Mouse (Mus musculus): ENCODE measurements at regions not wholly inside any gene's neighbourhood (a gene's known extent, or its start where the extent isn't known, plus 50 kb on each side); places are given as distances from the start of the nearest gene placed in this dataset.
"Not testable (repeated sequence)": the region's sequence is repeated elsewhere in the genome, so short reads cannot be mapped to it uniquely, and the experiment has no call there.

DNA sequence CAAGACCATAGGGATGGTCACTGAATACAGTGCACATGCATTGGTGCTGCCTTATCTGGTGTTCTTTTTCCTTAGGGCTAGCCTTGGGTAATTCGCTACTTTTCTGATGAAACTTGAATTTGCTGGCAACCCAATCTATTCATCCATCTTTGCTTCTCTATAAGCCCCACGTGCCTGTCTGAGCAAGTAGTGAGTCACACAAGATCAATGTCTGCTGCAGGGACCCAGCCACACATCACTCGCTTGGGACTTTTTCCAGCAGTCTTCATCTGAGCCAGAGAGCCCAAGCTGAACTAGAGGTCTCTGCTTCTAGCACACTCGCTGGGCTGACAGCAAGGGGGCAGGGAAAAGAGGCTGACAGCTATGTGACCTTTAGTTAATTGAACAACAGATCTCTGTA is 464.3 kb upstream of the Nmur2 start:
- no peak for DNase-seq (ENCODE audit: low spot score in 2 of 2)

DNA sequence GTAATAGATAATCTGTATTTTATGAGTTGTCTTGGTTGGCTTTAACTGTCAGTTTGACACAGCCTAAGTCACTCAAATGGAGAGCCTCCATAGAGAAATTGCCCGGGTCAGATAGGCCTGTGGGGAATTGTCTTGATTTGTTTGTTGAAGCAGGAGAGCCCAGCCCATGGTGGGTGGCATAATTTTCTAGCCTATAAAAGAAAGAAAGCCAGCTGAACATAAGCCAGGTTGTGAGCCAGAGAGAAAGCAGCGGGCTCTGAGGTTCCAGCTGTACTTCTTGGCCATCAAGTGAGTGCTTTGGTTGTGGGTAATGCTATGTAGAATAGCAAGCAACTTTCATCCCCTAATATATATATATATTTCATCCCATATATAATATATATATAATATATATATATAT is 474.1 kb upstream of the Nmur2 start:
- DNase-seq (ENCODE audit: low spot score in 2 of 2) = no peak

DNA sequence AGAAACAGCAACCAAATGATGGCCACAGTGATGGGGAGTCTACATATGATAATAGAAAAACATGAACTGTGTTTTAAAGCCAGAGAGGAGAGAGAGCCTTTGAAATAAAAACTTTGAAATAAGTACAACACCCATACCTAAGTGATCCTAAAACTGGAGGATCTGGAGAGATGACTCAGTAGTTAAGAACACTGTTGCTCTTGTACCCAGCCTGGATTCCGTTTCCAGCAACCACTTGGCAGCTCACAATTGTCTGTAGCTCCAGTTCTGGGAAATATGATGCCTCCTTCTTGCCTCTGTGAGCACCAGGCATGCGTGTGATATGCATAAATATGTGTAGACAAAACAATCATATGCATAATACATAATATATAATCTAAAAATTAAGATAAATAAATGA is 477.7 kb upstream of the Nmur2 start:
- DNase-seq (ENCODE audit: low spot score in 2 of 2) = no peak

DNA sequence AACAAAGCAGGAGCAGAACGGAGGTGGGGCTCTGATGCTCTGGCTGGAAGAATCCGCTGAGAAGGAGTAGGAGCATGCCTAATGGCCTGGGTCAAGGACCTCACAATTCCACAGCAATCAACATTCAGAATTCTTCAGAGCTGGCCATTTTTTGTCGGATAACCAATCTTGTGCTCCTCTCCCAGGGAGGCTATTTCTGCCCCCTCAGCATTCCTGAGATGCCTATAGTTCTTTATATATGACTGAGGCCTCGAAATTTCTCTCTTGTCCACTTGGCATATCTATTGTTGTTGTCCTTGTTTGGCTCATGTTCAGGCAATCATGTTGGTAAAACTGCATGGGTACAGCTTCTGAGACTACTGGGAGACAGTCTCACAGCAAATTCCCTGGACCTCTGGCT is 460.5 kb upstream of the Gria1 start:
- no peak for DNase-seq (ENCODE audit: low spot score in 2 of 2)

DNA sequence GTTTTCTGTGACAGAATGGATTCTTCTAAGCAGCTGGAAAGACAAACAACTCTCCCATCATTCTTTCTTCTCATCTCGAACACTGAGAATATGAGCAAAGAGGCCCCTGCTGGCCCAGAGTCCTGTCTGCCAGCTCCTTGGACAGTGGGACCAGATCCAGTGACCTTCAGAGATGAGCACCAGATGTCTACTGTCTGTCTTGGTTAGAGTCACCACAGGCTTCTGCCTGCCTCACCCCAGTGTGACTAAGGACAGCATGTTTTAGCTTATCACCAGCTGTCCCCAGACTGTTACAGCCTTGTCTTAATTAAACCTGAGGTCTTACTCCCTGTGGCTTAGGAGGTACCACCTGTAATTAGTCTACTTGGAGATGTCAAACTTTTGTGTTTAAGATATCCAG is 454.9 kb upstream of the Gria1 start:
- DNase-seq (ENCODE audit: low spot score in 2 of 2) = no peak

DNA sequence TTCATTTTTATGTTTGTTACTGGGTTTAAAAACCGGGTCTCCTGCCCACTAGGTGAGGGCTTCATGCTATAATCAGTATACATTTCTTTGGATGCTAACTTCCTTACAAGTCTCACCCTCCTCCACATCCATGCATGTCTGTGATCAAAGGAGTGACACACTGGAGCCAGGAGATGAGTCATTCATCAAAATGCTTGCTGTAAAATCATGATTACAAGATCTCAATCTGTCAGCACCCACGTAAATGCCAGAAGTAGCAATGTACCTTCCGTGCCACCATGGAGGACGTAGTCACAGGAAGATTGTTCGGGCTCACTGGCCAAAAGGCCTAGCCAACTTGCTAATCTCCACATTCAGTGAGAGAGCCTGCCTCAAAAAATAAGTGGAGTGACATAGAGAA is 431.2 kb upstream of the Gria1 start:
- peak in 1 of 2 experiments; percentile 34 for DNase-seq (ENCODE audit: low spot score in 2 of 2)

DNA sequence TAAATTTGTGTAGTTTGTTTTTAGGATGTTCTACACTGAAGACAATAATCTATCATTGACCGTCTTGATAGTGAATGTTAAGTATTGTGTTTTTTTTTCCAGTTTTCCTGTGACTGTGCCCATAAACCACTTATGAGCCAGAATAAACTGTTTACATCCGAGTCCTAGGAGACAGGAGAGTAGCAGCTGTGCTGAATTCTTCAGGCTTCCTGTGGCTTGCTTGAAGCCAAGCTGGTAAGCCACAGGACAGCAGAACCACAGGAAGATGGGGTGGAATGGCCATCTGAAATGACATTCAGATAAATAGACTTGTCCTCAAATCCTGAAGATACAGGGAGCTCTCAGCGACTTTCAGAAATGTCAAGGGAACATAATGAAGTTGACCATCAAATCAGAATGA is 428.1 kb upstream of the Gria1 start:
- DNase-seq (ENCODE audit: low spot score in 2 of 2) = no peak

DNA sequence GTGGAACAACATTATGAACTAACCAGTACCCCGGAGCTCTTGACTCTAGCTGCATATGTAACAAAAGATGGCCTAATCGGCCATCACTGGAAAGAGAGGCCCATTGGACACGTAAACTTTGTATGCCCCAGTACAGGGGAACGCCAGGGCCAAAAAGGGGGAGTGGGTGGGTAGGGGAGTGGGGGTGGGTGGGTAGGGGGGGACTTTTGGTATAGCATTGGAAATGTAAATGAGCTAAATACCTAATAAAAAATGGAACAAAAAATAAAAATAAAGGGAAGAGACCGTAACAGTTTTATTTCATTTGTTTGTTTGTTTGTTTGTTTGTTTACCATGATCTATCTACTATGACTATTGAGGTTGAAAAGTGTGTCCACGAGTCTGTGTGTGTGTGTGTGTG is 417.8 kb upstream of the Gria1 start:
- not testable (repeated sequence) for DNase-seq (ENCODE audit: low spot score in 2 of 2)

DNA sequence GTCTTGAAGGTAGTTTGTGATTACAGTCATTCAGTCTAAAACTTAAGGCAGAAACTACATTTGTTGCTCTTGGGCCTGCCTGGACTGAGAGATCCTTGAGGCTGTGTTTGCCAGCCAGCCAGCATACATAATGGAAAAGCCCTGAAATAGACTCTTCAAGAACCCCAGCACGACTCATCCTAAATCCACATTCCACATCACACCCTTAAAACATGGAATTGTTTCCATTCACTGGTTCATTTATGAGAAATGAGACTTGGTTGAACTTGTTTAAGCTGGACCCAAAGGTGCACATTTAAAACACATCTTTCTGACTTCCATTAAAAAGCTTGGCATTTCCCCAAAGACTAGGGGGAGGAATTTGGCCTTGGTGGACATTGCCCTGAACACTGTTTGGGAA is 407.4 kb upstream of the Gria1 start:
- no peak for DNase-seq (ENCODE audit: low spot score in 2 of 2)

DNA sequence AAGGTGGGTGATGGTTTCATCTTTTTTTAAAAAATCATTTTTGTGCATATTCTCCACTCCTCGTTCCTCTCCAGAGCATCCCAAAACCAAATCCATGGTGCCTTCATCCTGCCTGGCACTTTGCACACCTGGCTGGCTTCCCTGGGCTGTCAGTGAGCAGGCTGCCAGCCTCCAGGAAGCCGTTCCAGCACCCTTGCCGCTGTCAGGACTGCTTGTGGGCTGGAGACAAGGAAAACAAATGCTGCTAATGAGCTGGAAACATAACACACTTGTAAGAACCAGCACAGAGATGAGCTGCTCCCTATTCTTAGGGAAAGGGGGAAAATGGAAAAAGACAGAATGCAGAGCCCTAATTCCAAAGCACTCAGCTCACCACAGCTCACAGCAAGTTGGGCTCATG is 383.5 kb upstream of the Gria1 start:
- peak; percentile 46 to 50 for DNase-seq (ENCODE audit: low spot score in 2 of 2)

DNA sequence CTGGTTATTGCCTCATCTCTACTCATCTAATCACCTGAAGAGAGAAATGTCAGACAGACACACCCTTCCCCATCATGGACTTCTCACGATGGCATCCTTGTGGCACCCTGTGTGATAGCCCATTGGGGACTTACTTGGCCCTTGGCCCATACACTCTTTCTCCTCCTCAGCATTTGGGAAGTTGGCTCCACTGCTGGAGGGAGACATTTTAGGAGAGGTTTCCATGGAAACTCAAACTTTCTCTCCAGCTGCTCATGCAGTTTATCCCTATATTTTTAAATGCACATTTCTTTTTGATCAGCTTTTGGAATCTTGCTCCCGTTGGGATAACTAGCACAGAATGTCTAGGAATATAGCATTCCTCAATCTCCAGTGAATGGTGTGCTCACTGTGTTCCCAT is 377.7 kb upstream of the Gria1 start:
- DNase-seq (ENCODE audit: low spot score in 2 of 2) = peak; percentile 51 to 64

DNA sequence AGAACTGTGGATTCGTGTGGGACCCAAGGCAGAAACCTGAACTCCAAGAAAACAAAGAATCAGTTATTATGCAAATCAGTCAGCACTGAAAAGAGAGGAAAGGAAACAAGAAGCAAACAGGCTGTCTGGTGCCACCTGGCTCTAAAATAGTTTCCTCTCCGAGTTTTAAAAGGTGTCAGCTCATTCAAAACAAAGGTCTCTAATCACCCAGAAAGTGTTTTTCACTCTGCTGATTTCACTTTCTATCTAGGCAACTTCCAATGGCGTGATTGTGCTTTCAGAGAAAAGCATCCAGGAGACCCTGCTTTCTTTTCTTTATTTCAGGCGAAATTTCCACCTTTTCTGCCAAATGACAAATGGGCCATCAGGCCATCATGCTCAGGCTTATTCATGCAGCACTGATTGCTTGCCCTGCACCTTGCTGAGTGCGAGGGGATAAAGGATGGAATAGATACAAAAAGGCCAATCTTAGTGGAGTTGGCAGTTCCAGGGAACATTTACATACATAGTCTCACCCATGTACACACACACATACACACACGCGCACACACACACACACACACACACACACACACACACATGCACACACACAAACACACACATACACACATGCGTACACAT is 374.5 kb upstream of the Gria1 start:
- DNase-seq (ENCODE audit: low spot score in 2 of 2) = no peak

DNA sequence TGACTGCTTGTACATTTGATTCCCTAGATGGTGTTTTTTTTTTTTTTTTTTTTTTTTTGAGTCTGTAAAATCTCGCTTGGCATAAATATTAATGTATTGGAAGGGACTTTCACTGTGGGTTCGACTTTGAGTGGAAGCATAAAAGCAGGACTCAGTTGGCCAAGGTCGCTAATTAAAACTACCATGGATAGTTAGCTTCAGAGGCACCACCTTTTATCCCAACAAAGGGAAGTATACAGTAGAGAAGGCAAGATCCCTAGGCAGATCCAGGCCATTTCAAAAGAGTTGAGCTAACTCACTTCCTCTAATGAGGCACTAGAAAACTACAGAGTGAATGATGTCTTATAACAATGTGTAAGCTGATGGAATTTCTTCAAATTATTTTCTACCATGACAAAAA is 369.5 kb upstream of the Gria1 start:
- DNase-seq (ENCODE audit: low spot score in 2 of 2) = no peak

All from right cerebral cortex, postnatal 10 days (tissue).